Mouse (Mus musculus) kidney, postnatal 10 days (tissue): ENCODE measurements around the gene Fbxl16.

Experiments
- DNase-seq: peaks from one replicate; pipeline ENCODE4 v3.0.0; 2021; ENCODE audit warnings: mixed read lengths

Gene Fbxl16

DNA sequence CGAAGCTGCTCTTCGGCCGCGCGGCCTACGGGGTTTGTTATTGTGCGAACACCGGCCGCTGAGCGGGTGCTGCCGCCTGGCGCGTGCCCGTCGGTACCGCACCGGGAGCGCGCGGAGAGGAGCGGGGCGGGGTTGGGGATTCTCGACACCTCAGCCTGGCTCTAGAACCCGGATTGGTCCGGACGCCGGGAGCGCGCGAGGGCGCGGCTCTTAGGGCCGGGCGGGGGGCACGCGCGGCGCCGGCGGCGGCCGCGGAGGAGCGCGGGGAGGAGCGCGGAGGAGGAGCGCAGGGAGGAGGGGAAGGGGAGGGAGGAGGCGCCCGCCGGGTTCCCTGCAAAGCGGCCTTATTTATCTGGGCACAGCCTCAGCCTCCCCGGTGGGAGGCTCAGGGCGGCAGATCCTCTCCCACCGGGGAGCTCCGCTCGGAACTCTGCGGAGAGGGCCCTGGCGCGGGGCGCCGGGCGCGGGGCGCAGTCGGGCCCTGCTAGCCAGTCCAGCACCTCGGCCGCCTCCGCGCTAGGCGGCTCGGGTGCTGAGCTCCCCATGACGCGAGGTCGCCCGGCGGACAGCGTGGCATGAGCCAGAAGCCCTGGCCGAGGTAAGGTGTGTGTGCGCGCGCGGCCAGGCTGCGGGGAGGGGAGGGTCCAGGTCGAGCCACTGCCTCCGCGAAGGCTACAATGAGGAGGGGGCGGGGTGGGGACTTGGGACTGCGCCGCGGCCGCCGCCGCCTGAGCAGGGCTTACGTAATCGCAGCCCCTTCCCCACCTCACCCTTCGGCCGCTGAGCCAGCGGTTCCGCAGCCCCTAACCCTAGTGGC, at the start of gene Fbxl16:
Gene Fbxl16 (plus strand): TSS at position 297 of the 817 bp plus-strand sequence.
- DNase-seq: peak; percentile 81

DNA sequence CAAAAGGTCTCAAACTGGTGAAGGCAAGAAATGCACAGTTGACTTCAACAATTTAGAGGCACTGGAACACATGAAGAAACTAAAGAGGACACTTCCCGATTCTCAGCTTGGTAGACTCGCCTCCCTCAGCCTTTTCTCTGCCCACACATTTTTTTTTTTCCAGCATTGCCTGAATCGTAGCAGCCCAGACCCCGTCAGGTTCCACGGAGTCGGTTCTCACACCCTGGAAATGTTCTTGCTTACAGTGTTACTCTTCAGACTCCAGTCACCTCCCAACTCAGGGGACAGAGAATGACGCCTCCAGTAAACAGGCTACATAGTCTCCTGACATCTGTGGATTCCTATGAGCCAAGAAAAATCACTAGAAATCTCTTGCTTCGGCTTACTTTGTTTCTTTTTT, 48.7 kb upstream of the Fbxl16 start:
- no peak for DNase-seq

DNA sequence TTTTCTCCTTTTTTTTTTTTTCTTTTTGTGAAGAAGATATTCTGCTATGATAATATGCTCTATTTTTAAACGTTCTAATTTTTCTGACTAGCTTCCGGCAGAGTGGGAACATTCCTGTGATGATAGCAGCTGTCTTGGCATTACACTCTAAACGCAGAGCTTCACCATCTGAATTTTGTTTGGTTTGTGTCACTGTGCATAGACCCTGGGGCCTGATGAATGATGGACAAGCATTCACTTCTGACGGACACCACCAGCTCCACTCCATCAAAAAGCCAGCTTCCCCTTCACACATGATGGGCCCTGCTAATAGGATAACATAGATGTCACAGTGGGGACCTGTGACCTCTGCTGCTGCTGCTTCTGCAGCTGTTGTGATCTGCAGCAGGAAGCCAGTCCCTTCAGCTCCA, 47.3 kb upstream of the Fbxl16 start:
- peak; percentile 57 for DNase-seq

DNA sequence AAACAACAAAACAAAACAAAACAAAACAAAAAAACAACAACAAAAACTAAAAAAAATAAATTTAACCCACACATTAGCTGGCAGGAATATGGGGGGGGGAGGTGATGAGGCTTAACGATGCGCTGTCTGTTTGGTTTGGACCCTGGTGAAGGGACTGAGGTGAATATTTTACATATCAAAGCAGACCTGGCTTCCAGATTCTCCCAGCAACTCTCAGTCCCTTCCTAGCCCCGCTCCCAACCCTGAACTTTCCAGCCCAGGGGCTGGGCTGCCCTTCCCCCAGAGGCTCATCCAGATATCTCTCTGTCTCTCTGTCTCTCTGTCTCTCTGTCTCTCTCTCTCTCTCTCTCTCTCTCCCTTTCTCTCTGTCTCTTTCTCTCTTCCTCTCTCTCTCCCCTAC, 46.3 kb upstream of the Fbxl16 start:
- no peak for DNase-seq

DNA sequence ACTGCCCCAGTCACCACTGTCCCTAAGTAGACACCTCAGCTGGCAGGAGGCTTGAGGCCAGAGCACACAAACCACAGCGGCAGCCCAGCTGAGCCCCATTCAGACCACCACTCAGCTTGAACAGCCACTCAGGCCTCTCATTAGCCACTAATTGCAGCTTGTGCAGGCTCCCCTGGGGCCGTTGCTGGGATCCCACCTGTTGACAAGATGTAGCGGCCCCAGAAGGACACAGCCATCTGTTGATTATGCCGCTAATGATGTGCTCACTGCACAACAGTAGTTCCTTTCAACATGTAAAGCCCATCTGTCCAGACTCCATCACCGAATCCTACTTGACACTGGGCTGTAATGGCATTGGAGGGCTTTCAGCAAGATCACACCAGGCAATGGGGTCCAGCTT, 43.0 kb upstream of the Fbxl16 start:
- DNase-seq: no peak

DNA sequence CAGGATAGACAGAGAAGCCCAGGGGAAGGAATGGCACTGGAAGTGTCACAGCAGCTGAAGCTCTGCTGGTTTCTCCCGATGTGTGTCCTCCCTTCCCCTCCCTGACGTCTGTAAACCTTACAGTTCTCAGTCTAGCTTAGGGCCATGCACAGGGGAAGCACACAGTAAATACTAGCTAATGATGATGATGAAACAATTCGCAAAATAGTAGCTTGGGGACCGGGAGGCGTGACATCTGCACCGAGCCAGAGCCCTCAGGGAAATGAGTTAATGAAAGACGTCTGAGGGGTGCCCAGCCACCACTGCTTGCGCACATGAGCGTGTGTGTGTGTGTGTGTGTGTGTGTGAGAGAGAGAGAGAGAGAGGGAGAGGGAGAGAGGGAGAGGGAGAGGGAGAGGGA, 39.6 kb upstream of the Fbxl16 start:
- DNase-seq: no peak

DNA sequence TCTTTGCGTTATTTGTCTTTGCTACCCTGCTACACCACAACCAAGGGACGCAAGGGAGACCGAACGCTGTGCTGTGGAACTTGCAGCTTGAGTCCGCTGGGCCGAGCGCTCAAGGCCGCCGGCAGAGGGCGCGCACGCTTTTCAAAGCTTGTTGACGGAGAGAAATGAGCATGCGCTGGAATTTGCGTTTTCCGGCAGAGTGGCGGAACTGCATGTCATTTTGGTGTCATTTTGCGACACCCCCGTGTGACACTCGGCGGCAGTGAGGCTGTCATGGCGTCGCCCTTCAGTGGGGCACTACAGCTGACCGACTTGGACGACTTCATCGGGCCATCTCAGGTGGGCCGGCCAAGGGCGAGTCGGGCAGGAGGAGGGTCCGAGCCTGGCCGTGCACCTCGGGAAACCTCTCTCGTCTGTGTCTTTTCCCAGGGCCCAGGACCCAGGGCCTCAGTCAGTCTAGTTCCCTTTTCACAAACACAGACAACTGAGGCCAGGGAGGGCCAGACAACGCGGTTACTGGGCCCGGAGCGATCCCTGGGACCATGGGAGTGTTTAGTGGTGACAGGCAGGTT, 35.2 kb upstream of the Fbxl16 start, which contains the start of gene Narfl:
Gene Narfl (plus strand): TSS at position 228 of the 572 bp plus-strand sequence.
- peak; percentile 99 for DNase-seq

DNA sequence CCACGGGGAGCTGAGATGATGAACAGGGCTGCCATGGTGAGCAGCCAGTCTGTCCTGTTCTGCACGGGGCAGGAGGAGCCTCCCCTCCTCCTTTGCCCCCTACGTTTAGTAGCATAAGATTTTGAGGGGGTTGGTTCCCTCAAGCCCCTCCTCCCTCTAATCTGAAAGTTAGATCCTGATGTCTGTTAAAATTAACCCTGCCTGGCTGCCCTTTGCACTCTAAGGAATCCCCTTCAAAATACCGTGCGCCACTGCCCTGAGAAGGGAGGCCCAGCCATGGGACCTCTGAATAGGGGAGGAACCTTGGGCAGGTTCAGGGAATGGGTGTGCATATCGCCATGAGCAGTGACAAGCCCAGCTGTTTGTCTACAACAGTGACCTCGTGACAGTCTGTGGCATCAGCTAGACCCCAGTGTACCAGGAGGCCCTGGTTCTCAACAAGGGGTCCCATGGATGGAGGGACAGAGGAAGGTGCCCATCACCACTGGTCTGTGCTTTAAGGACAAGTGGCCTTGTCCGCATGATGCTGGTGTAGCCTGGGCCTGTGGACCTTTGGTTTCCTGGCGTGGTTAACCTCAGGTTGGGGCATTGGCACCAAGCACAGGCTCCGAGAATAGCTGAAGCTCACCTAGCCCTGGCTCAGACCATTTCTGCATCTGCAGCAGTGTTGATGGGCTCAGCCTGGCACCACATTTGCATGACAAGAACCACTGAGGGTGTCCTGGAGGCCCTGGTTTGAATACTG, 33.4 kb upstream of the Fbxl16 start:
- DNase-seq: peak; percentile 29

DNA sequence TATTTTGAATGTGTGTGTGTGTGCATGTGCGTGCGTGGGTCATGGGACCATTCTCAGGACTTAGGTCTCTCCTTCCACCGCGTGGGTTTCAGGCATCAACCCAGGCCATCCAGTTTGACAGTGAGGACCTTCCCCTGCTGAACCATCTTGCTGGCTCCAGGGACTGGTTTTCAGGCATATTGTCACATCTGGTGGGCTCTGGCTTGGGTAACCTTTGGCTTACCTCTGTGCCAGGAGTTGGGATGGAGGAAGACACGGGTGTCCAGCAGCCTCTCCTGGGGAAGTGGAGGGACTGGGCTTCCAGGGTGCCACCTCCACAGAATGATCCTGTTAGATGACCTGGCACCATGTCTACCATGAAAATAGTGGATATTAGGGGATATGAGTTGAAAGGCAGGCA, 30.9 kb upstream of the Fbxl16 start:
- DNase-seq: no peak

DNA sequence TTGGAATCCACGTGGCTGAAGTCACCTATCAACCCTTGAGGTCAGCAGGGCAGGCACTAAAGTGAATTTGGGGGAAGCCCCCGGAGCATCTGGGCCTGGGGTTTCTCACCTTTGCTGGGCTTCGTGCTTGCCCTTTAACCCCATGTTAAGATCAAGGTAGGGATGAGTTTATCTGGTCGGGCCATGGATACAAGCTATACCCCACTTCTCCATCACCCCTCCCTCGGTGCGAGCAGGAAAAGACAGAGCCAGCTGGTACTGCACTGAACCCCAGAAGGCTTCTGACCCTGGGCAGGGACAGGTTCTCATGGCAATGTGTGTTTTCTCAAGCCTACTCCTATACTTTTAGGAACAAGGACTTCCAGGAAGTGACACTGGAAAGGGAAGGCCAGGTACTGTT, 27.5 kb upstream of the Fbxl16 start:
- DNase-seq: no peak

DNA sequence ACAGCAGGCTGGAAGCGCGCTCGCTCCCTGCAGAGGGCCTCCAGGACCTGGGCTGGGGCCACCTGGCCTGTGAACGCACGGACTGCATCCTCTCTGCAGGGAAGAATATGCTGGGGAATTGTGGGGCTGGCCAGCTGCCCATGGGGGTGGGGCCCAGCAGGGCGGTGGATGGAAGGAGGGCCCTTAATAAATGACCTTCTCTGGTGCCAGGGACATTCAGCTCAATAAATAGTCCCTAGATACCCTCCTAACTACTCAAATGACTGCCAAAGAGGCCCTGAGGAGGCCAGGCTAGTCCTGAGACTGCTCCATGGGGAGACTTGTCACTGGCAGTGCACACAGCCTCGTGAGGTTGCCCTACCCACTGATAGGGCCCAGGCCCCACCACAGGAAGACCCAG, 25.8 kb upstream of the Fbxl16 start:
- DNase-seq: peak; percentile 57

DNA sequence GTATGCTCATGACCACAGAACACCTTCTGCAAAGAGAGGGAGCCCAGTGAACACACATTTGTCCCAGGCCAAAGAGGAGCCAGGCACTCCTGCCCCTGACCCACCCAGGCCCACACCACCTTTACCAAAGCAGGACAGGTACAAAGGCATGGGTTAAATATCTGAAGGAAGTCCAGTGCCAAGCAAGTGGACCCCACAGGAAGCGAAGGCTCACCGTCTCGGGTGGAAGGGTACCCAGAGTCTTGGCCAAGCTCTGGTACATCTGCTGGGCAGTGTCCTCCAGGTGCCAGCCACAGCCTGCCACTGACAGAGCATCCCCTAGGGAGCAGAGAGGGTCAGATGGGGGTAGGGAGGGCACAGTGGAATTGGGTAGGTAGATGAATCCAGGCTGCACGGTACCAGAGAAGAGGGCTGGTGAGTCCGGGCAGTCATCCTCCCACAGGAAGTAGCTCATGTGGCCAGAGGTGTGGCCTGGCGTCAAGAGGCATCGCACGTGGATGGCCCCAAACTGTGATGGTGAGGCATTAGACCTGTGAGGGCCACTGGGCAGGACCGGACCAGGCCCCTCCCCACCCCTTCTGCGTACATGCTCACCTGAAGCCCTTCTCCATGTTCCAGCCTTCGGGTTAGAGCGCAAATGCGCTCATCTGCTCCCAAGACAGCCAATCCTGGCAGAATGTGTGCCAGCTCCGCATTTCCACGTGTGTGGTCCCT, 24.9 kb upstream of the Fbxl16 start:
- DNase-seq: no peak

DNA sequence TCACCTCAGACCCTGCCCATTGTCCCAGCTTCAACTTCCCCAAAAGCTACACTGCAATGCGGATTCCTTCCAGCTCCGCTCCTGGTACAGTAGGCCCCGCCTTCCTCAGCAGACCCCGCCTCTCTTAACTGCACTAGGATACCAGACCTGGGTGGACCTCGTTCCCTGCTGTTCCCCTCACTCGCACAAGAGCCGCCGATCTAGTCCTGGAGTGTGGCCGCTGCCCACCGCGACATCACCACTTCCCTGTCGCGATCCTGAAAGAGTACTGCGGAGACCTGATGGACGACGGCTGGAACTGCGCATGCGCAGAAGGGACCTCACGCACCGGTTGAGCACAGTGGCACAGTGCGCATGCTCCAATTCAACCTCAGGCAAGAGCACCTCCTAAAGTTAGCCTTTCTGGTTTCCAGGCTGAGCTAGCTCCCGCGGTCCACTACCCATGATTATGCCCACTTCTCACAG, 23.6 kb upstream of the Fbxl16 start, which contains the start of gene Haghl:
Gene Haghl (minus strand): TSS at position 393 of the 465 bp plus-strand sequence.
- DNase-seq: peak; percentile 98

DNA sequence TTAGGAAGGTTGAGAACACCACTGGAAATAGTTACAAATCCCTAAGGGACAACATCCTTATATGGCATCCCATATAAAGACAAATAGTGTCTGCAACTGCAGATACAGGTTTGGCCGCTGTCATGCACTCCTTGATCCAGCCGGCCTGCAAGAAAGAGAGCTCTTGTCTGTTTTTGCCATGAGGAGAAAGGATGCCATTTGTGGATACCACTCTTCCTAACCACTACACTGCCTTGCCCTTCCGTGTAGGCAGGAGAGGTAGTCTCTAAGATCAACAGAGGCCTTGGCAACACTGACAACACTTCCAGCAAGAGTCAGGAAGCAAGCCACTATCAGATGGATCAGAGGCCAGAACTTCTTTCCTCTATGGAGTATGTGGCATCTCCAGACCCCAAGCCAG, 22.6 kb upstream of the Fbxl16 start, which contains the start of gene Ccdc78:
Gene Ccdc78 (plus strand): TSS at position 301 of the 400 bp plus-strand sequence.
- DNase-seq: no peak

DNA sequence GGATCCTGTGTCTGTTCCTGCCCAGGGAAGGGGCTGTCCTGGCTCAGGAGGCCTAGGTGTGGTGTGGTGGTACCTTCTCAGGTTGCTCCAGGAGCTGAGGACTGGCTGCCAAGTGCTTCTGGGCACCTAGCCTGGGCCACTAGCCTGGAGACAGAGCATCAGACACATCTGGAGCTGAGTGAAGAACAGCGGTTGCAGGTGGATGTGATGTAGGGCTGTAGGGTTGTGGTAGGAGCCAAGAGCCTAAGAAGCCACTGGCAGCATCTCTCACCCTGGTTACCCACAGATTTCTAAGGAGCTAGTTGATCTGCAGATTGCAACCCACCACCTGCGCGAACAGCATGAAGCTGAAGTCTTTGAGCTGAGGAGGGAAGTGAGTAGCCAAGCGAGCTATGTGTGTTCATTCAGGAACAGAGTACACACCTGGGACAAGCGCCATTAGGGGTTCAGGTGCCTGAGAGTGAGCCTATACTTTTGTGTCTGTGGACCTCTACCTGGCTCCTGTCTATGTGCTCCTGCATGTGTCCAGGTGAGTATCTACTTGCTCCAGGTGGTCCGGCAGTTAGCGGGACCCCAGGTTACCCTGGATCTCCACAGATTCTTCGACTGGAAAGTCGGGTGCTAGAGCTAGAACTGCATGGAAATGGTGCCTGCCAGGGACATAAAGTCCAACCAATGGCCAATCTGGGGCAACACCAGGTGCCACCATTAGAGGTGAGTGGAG, 21.9 kb upstream of the Fbxl16 start:
- DNase-seq: no peak

DNA sequence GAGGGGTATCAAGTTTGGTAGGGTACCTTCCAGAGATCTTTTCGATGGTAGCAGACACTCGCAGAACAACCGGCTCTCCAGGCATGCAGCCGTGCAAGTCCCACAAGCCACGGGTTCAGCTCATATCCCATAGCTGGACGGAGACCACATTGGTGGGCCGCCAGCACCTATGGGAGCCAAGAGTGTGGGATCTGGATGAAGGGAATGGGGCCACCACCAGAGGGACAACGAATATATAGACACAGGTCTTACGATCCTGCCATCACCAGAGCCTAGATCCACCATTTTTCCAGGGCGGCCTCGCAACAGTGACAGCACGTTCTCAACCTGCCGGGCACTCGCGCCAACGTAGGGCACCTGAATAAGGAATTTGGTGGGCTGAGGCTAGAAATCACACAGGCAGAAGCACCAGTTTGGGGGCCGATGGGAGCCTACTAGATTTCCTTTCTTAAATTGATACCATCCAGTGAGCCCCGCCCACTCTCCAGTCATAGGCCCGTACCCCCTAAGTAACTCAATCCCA, 17.5 kb upstream of the Fbxl16 start:
- peak; percentile 24 for DNase-seq

DNA sequence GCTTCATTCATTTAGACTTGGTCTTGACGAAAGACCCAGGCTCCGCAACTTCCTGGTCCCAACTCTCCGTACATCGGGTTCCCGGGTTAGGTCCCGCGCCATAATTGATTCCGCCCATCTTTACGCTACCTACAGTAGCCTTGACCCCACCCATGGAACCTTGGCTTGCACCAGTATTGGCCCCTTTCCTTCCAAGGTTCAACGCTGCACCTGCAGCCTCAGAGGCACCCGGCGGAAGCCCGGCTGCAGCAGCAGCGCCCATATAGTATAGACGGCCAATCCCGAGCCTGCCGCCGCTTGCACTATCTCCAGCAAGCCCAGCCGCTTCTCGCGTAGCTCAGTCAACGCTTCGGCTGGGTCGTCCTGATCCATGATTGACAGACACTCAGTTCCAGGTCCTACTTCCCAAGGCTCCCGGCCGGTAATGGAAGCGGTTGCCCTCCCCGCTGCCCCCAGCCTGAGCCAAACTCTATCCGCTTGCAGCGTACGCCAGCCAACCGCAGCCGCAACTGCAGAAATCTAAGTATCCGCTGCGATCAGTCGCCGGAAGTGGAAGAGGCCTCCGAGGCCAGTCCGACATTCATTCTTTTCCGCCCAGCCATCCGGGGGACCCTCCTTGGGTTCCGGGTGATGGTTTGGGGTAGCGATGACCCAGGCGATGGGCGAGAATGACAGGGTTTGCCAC, 16.9 kb upstream of the Fbxl16 start:
- DNase-seq: peak; percentile 90

DNA sequence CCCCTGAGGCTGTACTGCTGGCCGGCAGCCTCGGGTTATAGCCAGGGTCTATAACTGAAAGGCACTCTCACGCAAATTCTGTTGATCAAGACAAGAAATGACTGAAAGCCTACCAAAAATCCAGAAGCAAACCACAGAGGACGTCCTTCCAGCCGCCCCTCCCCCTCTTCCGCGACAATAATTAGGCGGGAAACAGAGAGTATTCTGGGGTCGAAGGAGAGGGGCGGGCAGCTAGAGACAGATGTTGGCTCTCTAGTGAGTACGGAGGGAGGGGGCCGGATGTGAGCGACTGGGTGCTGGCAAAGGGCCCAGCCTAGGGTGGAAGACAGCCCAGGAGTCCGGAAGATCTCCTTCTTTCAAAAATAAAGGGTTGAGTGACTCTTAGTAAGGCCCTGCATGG, 16.3 kb upstream of the Fbxl16 start, which contains the start of gene Fam173a:
Gene Fam173a (minus strand): TSS at position 287 of the 400 bp plus-strand sequence.
- DNase-seq: peak; percentile 95

DNA sequence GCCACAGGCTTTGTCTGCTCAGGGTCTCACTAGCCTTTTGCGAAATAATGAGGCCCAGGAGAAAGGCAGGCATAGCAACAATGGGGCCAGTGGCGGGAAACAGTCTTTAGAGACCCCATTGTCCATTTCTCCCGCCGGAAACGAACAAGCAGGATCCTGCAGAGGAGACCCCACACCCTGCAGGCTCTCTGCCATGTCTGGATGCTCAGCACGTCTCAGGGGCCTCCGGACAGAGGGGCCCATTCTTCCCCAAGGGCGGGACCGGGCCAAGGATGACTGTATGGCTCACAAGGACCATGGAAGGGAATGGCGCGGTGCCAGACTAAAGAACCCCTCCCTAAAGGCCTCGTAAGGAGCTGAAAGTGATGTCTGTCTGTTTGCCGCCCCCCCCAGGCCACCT, 14.7 kb upstream of the Fbxl16 start:
- DNase-seq: peak; percentile 29

DNA sequence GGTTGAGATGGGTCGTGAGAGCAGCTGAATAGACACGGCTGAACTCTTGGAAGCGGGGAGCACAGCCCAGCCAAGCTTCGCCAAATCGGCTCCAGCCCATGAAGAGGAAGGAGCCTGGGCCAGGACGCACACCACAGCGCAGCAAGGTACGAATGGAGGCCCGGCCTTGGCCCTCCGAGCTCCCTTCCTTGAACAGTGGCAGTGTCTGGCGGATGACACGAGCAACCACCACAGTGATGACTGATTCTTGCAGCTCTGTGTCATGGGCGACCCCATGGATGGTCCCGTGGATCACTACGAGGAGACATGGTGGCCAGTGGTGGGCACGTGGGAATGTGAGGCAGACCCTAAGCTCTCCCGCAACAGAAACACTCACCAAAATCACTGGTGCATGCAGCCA, 13.9 kb upstream of the Fbxl16 start:
- no peak for DNase-seq

DNA sequence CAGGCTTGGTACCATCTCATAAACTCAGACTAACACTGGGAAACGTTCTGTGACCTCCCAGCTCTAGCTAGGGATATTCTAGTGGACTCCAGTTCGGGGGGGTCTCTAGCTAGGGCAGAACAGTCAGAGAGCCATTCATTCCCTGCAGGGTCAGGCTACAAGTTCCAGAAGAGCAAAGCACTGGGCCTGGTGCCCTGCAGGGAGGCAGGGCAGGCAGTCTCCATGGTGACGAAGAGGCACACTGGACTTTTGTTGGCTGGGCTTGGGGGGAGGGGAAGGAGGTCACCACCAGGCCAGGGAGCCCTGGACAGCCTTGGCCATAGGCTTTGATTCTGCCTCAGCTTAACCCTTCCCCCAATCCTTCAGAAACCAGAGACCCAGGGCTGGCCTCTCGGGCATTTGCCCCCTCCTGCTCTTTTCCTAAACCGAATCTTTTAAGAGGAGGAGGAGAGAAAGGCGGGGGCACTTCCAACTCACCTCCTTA, 13.2 kb upstream of the Fbxl16 start, which contains the start of gene AC134908.4:
Gene AC134908.4 (minus strand): TSS at position 51 of the 484 bp plus-strand sequence.
- peak; percentile 72 for DNase-seq
